Mouse (Mus musculus) lung, postnatal 25 days (tissue): ENCODE measurements around the gene 1110065P20Rik.

Experiments used
- DNase-seq: peaks from one replicate; pipeline ENCODE4 v3.0.0; 2022; ENCODE audit warnings: low spot score

Gene 1110065P20Rik

GRCm38 (mm10) chr4:124850933-124851658, at the start of gene 1110065P20Rik:
1110065P20Rik (minus strand) TSS chr4:124851196.
- peak; percentile 80 for DNase-seq

GRCm38 (mm10) chr4:124899906-124900305, 48.9 kb upstream of the 1110065P20Rik start:
- no peak for DNase-seq

GRCm38 (mm10) chr4:124898428-124898827, 47.4 kb upstream of the 1110065P20Rik start:
- no peak for DNase-seq

GRCm38 (mm10) chr4:124894508-124895428, 43.8 kb upstream of the 1110065P20Rik start:
- no peak for DNase-seq

- no peak for DNase-seq
These were observed 42.8 kb upstream of the 1110065P20Rik start for GRCm38 (mm10) chr4:124893769-124894168.

GRCm38 (mm10) chr4:124890831-124891230, 39.8 kb upstream of the 1110065P20Rik start:
- DNase-seq = no peak

GRCm38 (mm10) chr4:124889935-124890334, 38.9 kb upstream of the 1110065P20Rik start:
- DNase-seq = no peak

GRCm38 (mm10) chr4:124888702-124889101, 37.7 kb upstream of the 1110065P20Rik start:
- DNase-seq = no peak

- DNase-seq = no peak
These were observed 31.2 kb upstream of the 1110065P20Rik start for GRCm38 (mm10) chr4:124882151-124882729.

- no peak for DNase-seq
These were observed 30.4 kb upstream of the 1110065P20Rik start for GRCm38 (mm10) chr4:124881341-124881908.

- DNase-seq = no peak
These were observed 29.6 kb upstream of the 1110065P20Rik start, which contains the start of gene Epha10 for GRCm38 (mm10) chr4:124880599-124880998. Epha10 (plus strand) TSS chr4:124880899.

- no peak for DNase-seq
These were observed 21.7 kb upstream of the 1110065P20Rik start for GRCm38 (mm10) chr4:124872719-124873118.

- DNase-seq = no peak
These were observed 10.5 kb upstream of the 1110065P20Rik start, which contains the start of gene Maneal for GRCm38 (mm10) chr4:124861283-124862188. Maneal (minus strand) TSS chr4:124862171.

GRCm38 (mm10) chr4:124860446-124860845, 9.4 kb upstream of the 1110065P20Rik start:
- DNase-seq = peak; percentile 51

- no peak for DNase-seq
These were observed 7.4 kb upstream of the 1110065P20Rik start for GRCm38 (mm10) chr4:124858370-124858769.

GRCm38 (mm10) chr4:124856294-124856693, 5.3 kb upstream of the 1110065P20Rik start:
- no peak for DNase-seq

- DNase-seq = peak; percentile 94
These were observed 609 bp downstream of the 1110065P20Rik start, which contains the start of gene Yrdc for GRCm38 (mm10) chr4:124850261-124850913. Yrdc (plus strand) TSS chr4:124850679.

- peak; percentile 38 for DNase-seq
These were observed 1.2 kb downstream of the 1110065P20Rik start for GRCm38 (mm10) chr4:124849631-124850260.

- DNase-seq = peak; percentile 74
These were observed 3.4 kb downstream of the 1110065P20Rik start for GRCm38 (mm10) chr4:124847573-124847972.

- DNase-seq = peak; percentile 18
These were observed 7.5 kb downstream of the 1110065P20Rik start for GRCm38 (mm10) chr4:124843493-124843892.
